Mouse (Mus musculus) yolk sac, embryonic 10.5 days (tissue): ENCODE data around the gene Sall2.
"Not testable (repeated sequence)": the region's sequence is repeated elsewhere in the genome, so short reads cannot be mapped to it uniquely, and the experiment has no call there.

Source experiments
- DNase-seq: peaks from one replicate; pipeline ENCODE4 v3.0.0-alpha.2; 2017; ENCODE audit warnings: low spot score

The Sall2 gene

GRCm38 (mm10) chr14:52327910-52328812 lies at the start of gene Sall2:
Gene Sall2, minus strand, starts transcription at chr14:52328762.
- DNase-seq: no peak

GRCm38 (mm10) chr14:52368741-52369140 lies 40.2 kb upstream of the Sall2 start:
- DNase-seq: no peak

- DNase-seq: no peak
Observed at GRCm38 (mm10) chr14:52356308-52356707, 27.7 kb upstream of the Sall2 start, which contains the start of gene Olfr1513. Gene Olfr1513, minus strand, starts transcription at chr14:52356408.

- DNase-seq: no peak
Observed at GRCm38 (mm10) chr14:52339512-52339852, 10.9 kb upstream of the Sall2 start.

- peak; percentile 49 for DNase-seq
Observed at GRCm38 (mm10) chr14:52338751-52339511, 10.4 kb upstream of the Sall2 start.

- DNase-seq: no peak
Observed at GRCm38 (mm10) chr14:52332171-52332570, 3.6 kb upstream of the Sall2 start.

- DNase-seq: no peak
Observed at GRCm38 (mm10) chr14:52331069-52331750, 2.6 kb upstream of the Sall2 start.

GRCm38 (mm10) chr14:52327375-52327901 lies 1.1 kb downstream of the Sall2 start:
- no peak for DNase-seq

- no peak for DNase-seq
Observed at GRCm38 (mm10) chr14:52325890-52326289, 2.7 kb downstream of the Sall2 start.

GRCm38 (mm10) chr14:52319361-52319760 lies 9.2 kb downstream of the Sall2 start:
- no peak for DNase-seq

GRCm38 (mm10) chr14:52316441-52317225 lies 11.9 kb downstream of the Sall2 start:
- DNase-seq: peak; percentile 82

GRCm38 (mm10) chr14:52315792-52316440 lies 12.6 kb downstream of the Sall2 start:
- peak; percentile 89 for DNase-seq

GRCm38 (mm10) chr14:52315283-52315780 lies 13.2 kb downstream of the Sall2 start:
- no peak for DNase-seq

- no peak for DNase-seq
Observed at GRCm38 (mm10) chr14:52314808-52315150, 13.8 kb downstream of the Sall2 start.

GRCm38 (mm10) chr14:52313931-52314807 lies 14.4 kb downstream of the Sall2 start:
- no peak for DNase-seq

- DNase-seq: no peak
Observed at GRCm38 (mm10) chr14:52310906-52311305, 17.7 kb downstream of the Sall2 start.

GRCm38 (mm10) chr14:52310343-52310742 lies 18.2 kb downstream of the Sall2 start:
- not testable (repeated sequence) for DNase-seq

- DNase-seq: no peak
Observed at GRCm38 (mm10) chr14:52306100-52306499, 22.5 kb downstream of the Sall2 start.

- peak; percentile 94 for DNase-seq
Observed at GRCm38 (mm10) chr14:52304644-52305271, 23.8 kb downstream of the Sall2 start, which contains the start of gene Mettl3. Gene Mettl3, minus strand, starts transcription at chr14:52305128.
